Mouse (Mus musculus) liver, embryonic 12.5 days (tissue): Measurements from ENCODE around the gene Tor1b. TPM values are rescaled to one million over a fixed set of nuclear protein-coding genes. Genes with fewer than 3 reads are reported as not detected.

Experiments
- ATAC-seq: fragments of 200-750 bp; cut with Nextera tagmentation; 2 replicates; pipeline ENCODE4 v1.8.0; 2017; ENCODE audit warnings: moderate number of reproducible peaks, mild to moderate bottlenecking, moderate library complexity
- H3K27ac ChIP-seq: fragments of 300-500 bp; sonication (generic); 2 replicates; pipeline ENCODE4 v1.5.1; 2016; ENCODE audit warnings: mild to moderate bottlenecking
- H3K27me3 ChIP-seq: fragments of 300-500 bp; sonication (generic); replicated peaks from 2 replicates; pipeline ENCODE4 v1.6.1; 2016; ENCODE audit warnings: mild to moderate bottlenecking, moderate library complexity
- H3K36me3 ChIP-seq: fragments of 300-500 bp; sonication (generic); 2 replicates; pipeline ENCODE4 v1.6.1; 2016; ENCODE audit warnings: mild to moderate bottlenecking, moderate library complexity
- H3K4me1 ChIP-seq: fragments of 300-500 bp; sonication (generic); 2 replicates; pipeline ENCODE4 v1.6.1; 2016
- H3K4me2 ChIP-seq: fragments of 300-500 bp; sonication (generic); 2 replicates; pipeline ENCODE4 v1.6.1; 2016; ENCODE audit warnings: mild to moderate bottlenecking, moderate library complexity
- H3K4me3 ChIP-seq: fragments of 300-500 bp; sonication (generic); 2 replicates; pipeline ENCODE4 v1.5.1; 2016; ENCODE audit warnings: mild to moderate bottlenecking, moderate library complexity
- H3K9ac ChIP-seq: fragments of 300-500 bp; sonication (generic); 2 replicates; pipeline ENCODE4 v1.6.1; 2016; ENCODE audit warnings: mild to moderate bottlenecking, moderate library complexity
- H3K9me3 ChIP-seq: fragments of 300-500 bp; sonication (generic); replicated peaks from 2 replicates; pipeline ENCODE4 v1.6.1; 2016; ENCODE audit warnings: mild to moderate bottlenecking, moderate library complexity
- WGBS: fragments of 180-500 bp; shearing (Covaris S2); methylation state at CpG from one replicate; pipeline ENCODE4 v1.1.7; 2016; ENCODE audit not compliant: insufficient replicate concordance; 5-methylcytosine and 5-hydroxymethylcytosine counted together
- polyA plus RNA-seq: library from polyadenylated mRNA; unstranded; fragments of >200 nt; fragmentation: Nextera tagmentation; extraction: Ambion mirVana; gene quantifications from 2 replicates; pipeline ENCODE4 v1.2.1, GENCODE M21; 2016

Tor1b gene
- polyA plus RNA-seq, 1 experiment from 2014 or later: 21.8 TPM

- Histone ChIP-seq H3K9ac (no peak overlapping the region), H3K36me3 (peaks cover 14% of the 10 kb centered on the region), H3K9me3 (no peaks in the 10 kb centered on the region), H3K4me3 (no peak overlapping the region), H3K27me3 (no peaks in the 10 kb centered on the region; the same call in 1 of the 2 replicates), H3K4me1 (no peaks in the 10 kb centered on the region), H3K4me2 (no peak overlapping the region), H3K27ac (no peak overlapping the region)
- no peak for ATAC-seq
- 68% methylated on average over 8 of the region's 8 CpGs for WGBS
Measured at GRCm38 (mm10) chr2:30998443-30999260, 45.9 kb downstream of the Tor1b start.

- H3K36me3 ChIP-seq: peaks cover 26% of the 10 kb centered on the region
- no peak overlapping the region for H3K9ac ChIP-seq
- no peak for ATAC-seq
- no peak overlapping the region for H3K27ac ChIP-seq
- H3K9me3 ChIP-seq: no peaks in the 10 kb centered on the region
- H3K4me1 ChIP-seq: peaks cover 36% of the 10 kb centered on the region
- no peak overlapping the region for H3K4me2 ChIP-seq
- H3K4me3 ChIP-seq: no peak overlapping the region
- H3K27me3 ChIP-seq: no peaks in the 10 kb centered on the region
- WGBS: 86% methylated on average over 10 of the region's 10 CpGs
Measured at GRCm38 (mm10) chr2:31002857-31003256, 50.1 kb downstream of the Tor1b start.

DNA sequence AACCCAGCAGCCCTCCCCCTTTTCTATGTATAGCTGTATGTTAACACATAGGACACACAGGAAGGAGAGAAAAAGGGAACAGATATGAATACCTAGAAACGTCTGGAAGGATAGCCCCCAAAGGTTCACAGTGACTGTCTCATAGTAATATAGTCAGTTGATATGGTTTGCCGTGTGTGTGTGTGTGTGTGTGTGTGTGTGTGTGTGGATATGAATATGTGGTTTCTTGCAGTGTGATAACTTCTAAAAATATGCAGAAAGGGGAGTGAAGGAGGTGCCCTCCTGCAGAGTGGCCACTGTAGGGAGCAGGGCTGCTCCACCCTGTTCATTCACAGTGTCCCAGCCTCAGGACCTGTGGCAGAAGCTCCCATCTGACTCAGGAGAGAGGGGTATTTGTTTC, 52.7 kb downstream of the Tor1b start:
- Histone ChIP-seq H3K4me1 (peaks cover 48% of the 10 kb centered on the region), H3K4me3 (peak overlapping the region; percentile 45), H3K4me2 (peak overlapping the region; percentile 70), H3K27me3 (no peaks in the 10 kb centered on the region), H3K9ac (peak overlapping the region; percentile 70), H3K36me3 (peaks cover 29% of the 10 kb centered on the region), H3K9me3 (no peaks in the 10 kb centered on the region), H3K27ac (peak overlapping the region; percentile 89)
- ATAC-seq: peak; percentile 61
- WGBS: 15% methylated on average over 2 of the region's 2 CpGs

- peak overlapping the region; percentile 70 for H3K9ac ChIP-seq
- peak overlapping the region; percentile 45 for H3K4me3 ChIP-seq
- no peaks in the 10 kb centered on the region for H3K9me3 ChIP-seq
- H3K27me3 ChIP-seq: no peaks in the 10 kb centered on the region
- peaks cover 37% of the 10 kb centered on the region for H3K36me3 ChIP-seq
- 10% methylated on average over 5 of the region's 5 CpGs for WGBS
- peak; percentile 90 for ATAC-seq
- peak overlapping the region; percentile 89 for H3K27ac ChIP-seq
- H3K4me1 ChIP-seq: peaks cover 48% of the 10 kb centered on the region
- peak overlapping the region; percentile 70 for H3K4me2 ChIP-seq
Measured at GRCm38 (mm10) chr2:31006434-31006833, 53.7 kb downstream of the Tor1b start.

- H3K27me3 ChIP-seq: no peaks in the 10 kb centered on the region
- H3K9ac ChIP-seq: peak overlapping the region; percentile 36; the same call in 1 of the 2 replicates
- ATAC-seq: no peak
- 67% methylated on average over 5 of the region's 5 CpGs for WGBS
- no peaks in the 10 kb centered on the region for H3K9me3 ChIP-seq
- no peak overlapping the region for H3K4me3 ChIP-seq
- H3K4me2 ChIP-seq: peak overlapping the region; percentile 70
- peaks cover 48% of the 10 kb centered on the region for H3K4me1 ChIP-seq
- peak overlapping the region; percentile 89 for H3K27ac ChIP-seq
- peaks cover 40% of the 10 kb centered on the region for H3K36me3 ChIP-seq
Measured at GRCm38 (mm10) chr2:31007208-31007607, 54.4 kb downstream of the Tor1b start.

Other genes with a start within 250 kb of the Tor1b start
- 0.18 and 0.19 TPM in 2 replicates for gene 1700001O22Rik, start 149.3 kb upstream of the Tor1b start, polyA plus RNA-seq
- 45.4 and 48.6 TPM in 2 replicates for gene Ntmt1, start 145.1 kb upstream of the Tor1b start, polyA plus RNA-seq
- 41.0 and 41.7 TPM in 2 replicates for gene Asb6, start 122.6 kb upstream of the Tor1b start, polyA plus RNA-seq
- 2.5 and 4.1 TPM in 2 replicates for gene Prrx2, start 118.0 kb upstream of the Tor1b start, polyA plus RNA-seq
- 0.25 and 0.63 TPM in 2 replicates for gene Ptges, start 23.1 kb upstream of the Tor1b start, polyA plus RNA-seq
- 46.2 and 51.8 TPM in 2 replicates for gene Tor1a, start 15.0 kb downstream of the Tor1b start, polyA plus RNA-seq
- 36.9 and 41.2 TPM in 2 replicates for gene BC005624, start 29.2 kb downstream of the Tor1b start, polyA plus RNA-seq
- 7.6 and 8.4 TPM in 2 replicates for gene Usp20, start 29.3 kb downstream of the Tor1b start, polyA plus RNA-seq
- 11.1 and 11.4 TPM in 2 replicates for gene Fnbp1, start 189.0 kb downstream of the Tor1b start, polyA plus RNA-seq
- gene Gpr107, start 199.4 kb downstream of the Tor1b start, polyA plus RNA-seq: 18.8 and 19.3 TPM in 2 replicates